Mouse (Mus musculus) lung, postnatal 0 days (tissue): ENCODE results near the gene Pklr.
"Not testable (repeated sequence)": the region's sequence is repeated elsewhere in the genome, so short reads cannot be mapped to it uniquely, and the experiment has no call there.

Source experiments
- CTCF ChIP-seq: IDR thresholded peaks from 2 replicates; pipeline ENCODE4 v1.5.1; 2016; ENCODE audit warnings: antibody characterized with exemption, mild to moderate bottlenecking
- EP300 ChIP-seq: IDR thresholded peaks from 2 replicates; pipeline ENCODE4 v1.6.1; 2016; ENCODE audit warnings: antibody characterized with exemption, mild to moderate bottlenecking, control low read depth

GRCm38 (mm10) chr3:89161207-89161606 is 25.3 kb downstream of the Pklr start:
- TF ChIP-seq CTCF, EP300: not testable (repeated sequence)
